Mouse (Mus musculus): Measurements from ENCODE around the gene Vmn1r131. TPM values are rescaled to one million over a fixed set of nuclear protein-coding genes. Genes with fewer than 3 reads are reported as not detected.
"Not testable (repeated sequence)": the region's sequence is repeated elsewhere in the genome, so short reads cannot be mapped to it uniquely, and the experiment has no call there.

The Vmn1r131 gene
- total RNA-seq (2021): not detected
- long read RNA-seq, experiment 1: 0 reads
- long read RNA-seq, experiment 2: 0 reads

GRCm38 (mm10) chr7:21545990-21546389 lies at the start of gene Vmn1r131:
Vmn1r131 (minus strand) TSS chr7:21546090.
- DNase-seq (ENCODE audit: low spot score): not testable (repeated sequence)

GRCm38 (mm10) chr7:21511480-21511879 lies 34.4 kb downstream of the Vmn1r131 start, which contains the start of gene Vmn1r130:
Vmn1r130 (plus strand) TSS chr7:21511780.
- not testable (repeated sequence) for DNase-seq (ENCODE audit: low spot score)

Other genes with a start within 250 kb of the Vmn1r131 start
- not detected for gene Vmn1r126, start 244.6 kb downstream of the Vmn1r131 start, total RNA-seq (2021)
- not detected for gene Vmn1r127, start 226.2 kb downstream of the Vmn1r131 start, total RNA-seq (2021)
- not detected for gene Vmn1r128, start 196.7 kb downstream of the Vmn1r131 start, total RNA-seq (2021)
- not detected for gene Vmn1r129, start 184.8 kb downstream of the Vmn1r131 start, total RNA-seq (2021)
- gene Gm6882, start 113.3 kb downstream of the Vmn1r131 start, total RNA-seq (2021): not detected
- gene Vmn1r130, start 34.3 kb downstream of the Vmn1r131 start, total RNA-seq (2021): not detected
- gene Vmn1r132, start 68.0 kb upstream of the Vmn1r131 start, total RNA-seq (2021): not detected
- gene Gm4175, start 215.4 kb upstream of the Vmn1r131 start, total RNA-seq (2021): not detected

Data from gastrocnemius, adult 18-20 months (tissue).